Mouse (Mus musculus) MEL (cell line): ENCODE measurements around the gene She. TPM values are rescaled to one million over a fixed set of nuclear protein-coding genes. Genes with fewer than 3 reads are reported as not detected.

Experiments
- DNase-seq: peaks from one replicate; pipeline ENCODE4 v3.0.0; 2011; ENCODE audit warnings: low read depth, low spot score
- H3K27ac ChIP-seq: 2 replicates; pipeline ENCODE4 v1.5.1; 2012; ENCODE audit warnings: low read depth, mild to moderate bottlenecking, control low read depth, low read length, moderate library complexity; ENCODE audit not compliant: control insufficient read depth
- H3K27me3 ChIP-seq, 2 experiments: fragments of 150-350 bp in 1 of 2; sonication (generic) in 1 of 2; 2 replicates each; pipeline ENCODE4 v1.6.1; 2012; ENCODE audit warnings: low read length in 2 of 2, mild to moderate bottlenecking in 2 of 2, improper control_type of control experiment in 1 of 2, moderate library complexity in 1 of 2; ENCODE audit not compliant: insufficient read depth in 2 of 2, control insufficient read depth in 1 of 2
- H3K36me3 ChIP-seq, 2 experiments: 2 replicates each; pipeline ENCODE4 v1.6.1; 2012 to 2014; ENCODE audit warnings: low read length in 2 of 2, improper control_type of control experiment in 1 of 2, inconsistent platforms in 1 of 2, mild to moderate bottlenecking in 1 of 2; ENCODE audit not compliant: insufficient read depth in 2 of 2, control insufficient read depth in 1 of 2
- H3K4me1 ChIP-seq, 2 experiments: fragments of 150-350 bp in 1 of 2; sonication (generic) in 1 of 2; 2 replicates each; pipeline ENCODE4 v1.6.1; 2012; ENCODE audit warnings: low read length in 2 of 2, improper control_type of control experiment in 1 of 2, mild to moderate bottlenecking in 1 of 2; ENCODE audit not compliant: insufficient read depth in 2 of 2, control insufficient read depth in 1 of 2
- H3K4me3 ChIP-seq, 2 experiments: fragments of 150-350 bp in 1 of 2; sonication (generic) in 1 of 2; 2 replicates each; pipeline ENCODE4 v1.5.1; 2012; ENCODE audit warnings: low read depth in 2 of 2, low read length in 2 of 2, mild to moderate bottlenecking in 2 of 2, moderate library complexity in 2 of 2, control low read depth in 1 of 2, improper control_type of control experiment in 1 of 2; ENCODE audit not compliant: control insufficient read depth in 1 of 2, insufficient read depth in 1 of 2
- H3K79me2 ChIP-seq: 2 replicates; pipeline ENCODE4 v1.6.1; 2012; ENCODE audit warnings: mild to moderate bottlenecking, low read length, moderate library complexity; ENCODE audit not compliant: control insufficient read depth, poor library complexity, insufficient read depth
- H3K9ac ChIP-seq: 2 replicates; pipeline ENCODE4 v1.6.1; 2012; ENCODE audit warnings: low read depth, mild to moderate bottlenecking, control low read depth, low read length, moderate library complexity; ENCODE audit not compliant: control insufficient read depth, poor library complexity, severe bottlenecking
- H3K9me3 ChIP-seq: fragments of 150-350 bp; sonication (generic); replicated peaks from 2 replicates; pipeline ENCODE4 v1.6.1; 2012; ENCODE audit warnings: mild to moderate bottlenecking, low read length, improper control_type of control experiment, moderate library complexity; ENCODE audit not compliant: insufficient read depth
- BHLHE40 ChIP-seq: IDR thresholded peaks from 2 replicates; pipeline ENCODE4 v1.6.1; 2012; ENCODE audit warnings: low read depth, mild to moderate bottlenecking, inconsistent platforms, low read length, improper control_type of control experiment, borderline replicate concordance
- CHD1 ChIP-seq: IDR thresholded peaks from 2 replicates; pipeline ENCODE4 v1.6.1; 2012; ENCODE audit warnings: low read depth, mild to moderate bottlenecking, inconsistent platforms, low read length, improper control_type of control experiment
- CHD2 ChIP-seq: IDR thresholded peaks from 2 replicates; pipeline ENCODE4 v1.6.1; 2011; ENCODE audit warnings: low read length, improper control_type of control experiment
- CTCF ChIP-seq, 3 experiments: IDR thresholded peaks in 2 of 3; conservative IDR thresholded peaks in 1 of 3; 2 replicates each; pipeline ENCODE4 v1.5.1; 2011 to 2012; ENCODE audit warnings: low read length in 3 of 3, low read depth in 2 of 3, mild to moderate bottlenecking in 2 of 3, improper control_type of control experiment in 1 of 3, inconsistent platforms in 1 of 3, mixed read lengths in 1 of 3, moderate library complexity in 1 of 3; ENCODE audit not compliant: control insufficient read depth in 1 of 3, insufficient read depth in 1 of 3, poor library complexity in 1 of 3, severe bottlenecking in 1 of 3
- ELF1 ChIP-seq: IDR thresholded peaks from 2 replicates; pipeline ENCODE4 v1.6.1; 2014; ENCODE audit warnings: low read depth, mild to moderate bottlenecking, inconsistent platforms, low read length, improper control_type of control experiment, moderate library complexity
- ETS1 ChIP-seq: IDR thresholded peaks from 2 replicates; pipeline ENCODE4 v1.6.1; 2012; ENCODE audit warnings: low read depth, mild to moderate bottlenecking, inconsistent platforms, low read length, improper control_type of control experiment, moderate library complexity
- MAFK ChIP-seq: IDR thresholded peaks from 2 replicates; pipeline ENCODE4 v1.6.1; 2011; ENCODE audit warnings: low read depth, mild to moderate bottlenecking, low read length, improper control_type of control experiment, borderline replicate concordance
- MAZ ChIP-seq: IDR thresholded peaks from 2 replicates; pipeline ENCODE4 v1.6.1; 2012; ENCODE audit warnings: low read depth, mild to moderate bottlenecking, inconsistent platforms, low read length, improper control_type of control experiment
- MEF2A ChIP-seq: IDR thresholded peaks from 2 replicates; pipeline ENCODE4 v1.6.1; 2014; ENCODE audit warnings: low read depth, mild to moderate bottlenecking, inconsistent platforms, low read length, improper control_type of control experiment; ENCODE audit not compliant: poor library complexity, insufficient replicate concordance, severe bottlenecking; ENCODE audit errors: extremely low read depth
- MXI1 ChIP-seq: IDR thresholded peaks from 2 replicates; pipeline ENCODE4 v1.6.1; 2011; ENCODE audit warnings: mild to moderate bottlenecking, low read depth, low read length, improper control_type of control experiment
- MYB ChIP-seq: IDR thresholded peaks from 2 replicates; pipeline ENCODE4 v1.6.1; 2011; ENCODE audit warnings: mild to moderate bottlenecking, low read depth, low read length, improper control_type of control experiment
- MYC ChIP-seq: IDR thresholded peaks from 2 replicates; pipeline ENCODE4 v1.6.1; 2011; ENCODE audit warnings: low read depth, mild to moderate bottlenecking, low read length, improper control_type of control experiment, moderate library complexity
- NELFE ChIP-seq: IDR thresholded peaks from 2 replicates; pipeline ENCODE4 v1.6.1; 2011; ENCODE audit warnings: low read depth, low read length, improper control_type of control experiment
- NRF1 ChIP-seq: IDR thresholded peaks from 2 replicates; pipeline ENCODE4 v1.6.1; 2014; ENCODE audit warnings: low read depth, mild to moderate bottlenecking, inconsistent platforms, low read length, improper control_type of control experiment, moderate library complexity; ENCODE audit not compliant: poor library complexity, insufficient read depth, severe bottlenecking
- POLR2A ChIP-seq, 2 experiments: IDR thresholded peaks; 2 replicates each; pipeline ENCODE4 v1.6.1; 2011 to 2012; ENCODE audit warnings: low read length in 2 of 2, mild to moderate bottlenecking in 2 of 2, control low read depth in 1 of 2, improper control_type of control experiment in 1 of 2, low read depth in 1 of 2, moderate library complexity in 1 of 2; ENCODE audit not compliant: control insufficient read depth in 1 of 2, insufficient read depth in 1 of 2, poor library complexity in 1 of 2
- POLR2AphosphoS5 ChIP-seq: IDR thresholded peaks from 2 replicates; pipeline ENCODE4 v1.6.1; 2012; ENCODE audit warnings: low read depth, borderline replicate concordance, mild to moderate bottlenecking, inconsistent platforms, low read length, moderate library complexity, mixed read lengths
- RAD21 ChIP-seq: IDR thresholded peaks from 2 replicates; pipeline ENCODE4 v1.6.1; 2011; ENCODE audit warnings: mild to moderate bottlenecking, low read depth, low read length, improper control_type of control experiment
- SIN3A ChIP-seq: IDR thresholded peaks from 2 replicates; pipeline ENCODE4 v1.6.1; 2012; ENCODE audit warnings: low read length, improper control_type of control experiment, inconsistent platforms
- SMC3 ChIP-seq: IDR thresholded peaks from 2 replicates; pipeline ENCODE4 v1.6.1; 2011; ENCODE audit warnings: low read depth, low read length, improper control_type of control experiment
- TAL1 ChIP-seq: IDR thresholded peaks from 2 replicates; pipeline ENCODE4 v1.6.1; 2012; ENCODE audit warnings: mild to moderate bottlenecking, inconsistent platforms, low read length, moderate library complexity, mixed read lengths
- UBTF ChIP-seq: IDR thresholded peaks from 2 replicates; pipeline ENCODE4 v1.6.1; 2012; ENCODE audit warnings: low read depth, mild to moderate bottlenecking, inconsistent platforms, low read length, improper control_type of control experiment, moderate library complexity, borderline replicate concordance; ENCODE audit not compliant: insufficient read depth
- USF2 ChIP-seq, 2 experiments: IDR thresholded peaks; 2 replicates each; pipeline ENCODE4 v1.6.1; 2011 to 2012; ENCODE audit warnings: improper control_type of control experiment in 2 of 2, low read length in 2 of 2, borderline replicate concordance in 1 of 2, inconsistent platforms in 1 of 2, low read depth in 1 of 2, mild to moderate bottlenecking in 1 of 2; ENCODE audit not compliant: insufficient read depth in 1 of 2
- ZC3H11A ChIP-seq: IDR thresholded peaks from 2 replicates; pipeline ENCODE4 v1.6.1; 2012; ENCODE audit warnings: low read depth, mild to moderate bottlenecking, inconsistent platforms, low read length, improper control_type of control experiment
- ZKSCAN1 ChIP-seq: IDR thresholded peaks from 2 replicates; pipeline ENCODE4 v1.6.1; 2012; ENCODE audit warnings: low read depth, mild to moderate bottlenecking, inconsistent platforms, low read length, improper control_type of control experiment, moderate library complexity
- ZNF384 ChIP-seq: IDR thresholded peaks from 2 replicates; pipeline ENCODE4 v1.6.1; 2012; ENCODE audit warnings: low read depth, mild to moderate bottlenecking, inconsistent platforms, low read length, improper control_type of control experiment
- polyA plus RNA-seq, 2 experiments: library from polyadenylated mRNA; stranded (reverse) in 1 of 2; unstranded in 1 of 2; fragments of >175 nt in 1 of 2; fragments of >200 nt in 1 of 2; gene quantifications; 2 replicates each; pipeline versions ENCODE4 v1.2.1 to v1.2.4; 2012; ENCODE audit warnings: low replicate concordance in 2 of 2, low read depth in 1 of 2; ENCODE audit not compliant: insufficient read length in 2 of 2, insufficient read depth in 1 of 2, missing spikeins in 1 of 2
- total RNA-seq: library from RNA; depleted of rRNA; stranded (reverse); fragments of 300-350 nt; gene quantifications from 2 replicates; pipeline ENCODE4 v1.2.3, GENCODE M21; 2012

She gene
- total and polyA plus RNA-seq, 3 experiments = 3.3 to 3.5 TPM; not detected in 1

DNA sequence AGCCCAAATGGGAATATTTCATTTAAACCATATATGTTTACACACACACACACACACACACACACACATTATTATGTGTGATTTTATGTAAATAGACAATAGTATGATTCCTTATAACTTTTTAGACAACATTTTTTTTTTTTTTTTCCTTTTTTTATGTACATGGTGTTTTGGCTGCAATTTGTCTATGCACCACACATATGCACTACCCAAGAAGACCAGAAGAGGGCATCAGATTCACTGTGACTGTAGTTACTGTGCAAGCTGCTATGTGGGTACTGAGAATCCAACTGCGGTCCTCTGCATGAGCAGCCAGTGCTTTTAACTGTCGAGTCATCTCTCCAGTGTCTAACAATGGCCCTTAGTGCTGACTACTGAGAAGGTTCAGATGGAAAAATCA is 24.4 kb upstream of the She start:
- H3K27ac ChIP-seq = no peak overlapping the region
- no peaks in the 10 kb centered on the region for H3K27me3 ChIP-seq
- peak; percentile 79 for DNase-seq

DNA sequence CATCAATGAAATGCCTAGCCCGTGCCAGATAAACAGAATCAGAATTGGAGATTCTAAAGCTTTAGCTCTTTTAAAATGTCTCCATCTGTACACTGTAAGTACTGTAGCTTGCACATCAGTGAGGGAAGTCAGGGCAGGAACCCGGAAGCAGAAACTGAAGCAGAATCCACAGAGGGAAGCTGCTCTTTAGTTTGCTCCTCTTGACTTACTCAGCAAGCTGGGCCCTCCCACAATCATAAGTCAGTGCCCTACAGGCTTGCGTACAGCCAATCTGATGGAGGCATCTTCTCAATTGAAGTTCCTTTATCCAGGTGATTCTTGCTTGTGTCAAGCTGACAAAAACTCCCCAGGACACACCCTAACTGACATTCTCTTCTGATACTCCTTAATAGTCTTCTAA is 24.0 kb upstream of the She start:
- DNase-seq = peak; percentile 39
- Histone ChIP-seq H3K36me3 (peaks cover 0 to 8% of the 10 kb centered on the region in 2 experiments; a peak in 2 of 4 replicates), H3K4me1 (peaks cover 2 to 14% of the 10 kb centered on the region in 2 experiments; a peak in 3 of 4 replicates), H3K27me3 (no peaks in the 10 kb centered on the region), H3K79me2 (no peaks in the 10 kb centered on the region), H3K9ac (no peak overlapping the region), H3K9me3 (no peaks in the 10 kb centered on the region), H3K4me3 (no peak overlapping the region), H3K27ac (no peak overlapping the region)
- no peak for TF ChIP-seq CHD2
- no peak for TF ChIP-seq MAFK
- TF ChIP-seq ZKSCAN1 = no peak
- TF ChIP-seq TAL1 = no peak
- no peak for TF ChIP-seq ZNF384
- no peak for TF ChIP-seq ELF1
- TF ChIP-seq UBTF = no peak
- no peak for TF ChIP-seq MYC
- TF ChIP-seq CTCF (IDR thresholded peaks at IDR 0.05 in 2 of 3, conservative IDR thresholded peaks at IDR 0.05 in 1 of 3; ENCODE audit: control insufficient read depth in 1 of 3, insufficient read depth in 1 of 3, low read depth in 2 of 3, low read length in 3 of 3, poor library complexity in 1 of 3, severe bottlenecking in 1 of 3) = no peak
- TF ChIP-seq SMC3 = no peak
- TF ChIP-seq SIN3A = no peak
- no peak for TF ChIP-seq MYB
- no peak for TF ChIP-seq MXI1
- TF ChIP-seq MEF2A = no peak
- no peak for TF ChIP-seq POLR2A (IDR thresholded peaks at IDR 0.05; ENCODE audit: control insufficient read depth in 1 of 2, insufficient read depth in 1 of 2, low read depth in 1 of 2, low read length in 2 of 2, poor library complexity in 1 of 2)
- TF ChIP-seq POLR2AphosphoS5 = no peak
- TF ChIP-seq CHD1 = no peak
- no peak for TF ChIP-seq NELFE
- no peak for TF ChIP-seq ETS1
- TF ChIP-seq RAD21 = no peak

More for the DNA sequence above, 24.4 kb upstream of the She start:
- Histone ChIP-seq H3K79me2 (no peaks in the 10 kb centered on the region), H3K9ac (no peak overlapping the region), H3K9me3 (no peaks in the 10 kb centered on the region), H3K4me1 (peaks cover 2 to 14% of the 10 kb centered on the region in 2 experiments; a peak in 3 of 4 replicates), H3K4me3 (no peak overlapping the region), H3K36me3 (peaks cover 0 to 8% of the 10 kb centered on the region in 2 experiments; a peak in 2 of 4 replicates)
- TF ChIP-seq NRF1 = no peak
- peak; percentile 48 for TF ChIP-seq RAD21
- TF ChIP-seq CHD1 = no peak
- no peak for TF ChIP-seq POLR2A (IDR thresholded peaks at IDR 0.05; ENCODE audit: control insufficient read depth in 1 of 2, insufficient read depth in 1 of 2, low read depth in 1 of 2, low read length in 2 of 2, poor library complexity in 1 of 2)
- no peak for TF ChIP-seq CHD2
- peak; percentile 46 to 76 (median 69) for TF ChIP-seq CTCF (IDR thresholded peaks at IDR 0.05 in 2 of 3, conservative IDR thresholded peaks at IDR 0.05 in 1 of 3; ENCODE audit: control insufficient read depth in 1 of 3, insufficient read depth in 1 of 3, low read depth in 2 of 3, low read length in 3 of 3, poor library complexity in 1 of 3, severe bottlenecking in 1 of 3)
- TF ChIP-seq USF2 (IDR thresholded peaks at IDR 0.05; ENCODE audit: borderline replicate concordance in 1 of 2, insufficient read depth in 1 of 2, low read depth in 1 of 2, low read length in 2 of 2) = no peak
- TF ChIP-seq ZNF384 = peak; percentile 56
- no peak for TF ChIP-seq MYC
- TF ChIP-seq MAZ = no peak
- no peak for TF ChIP-seq BHLHE40
- peak; percentile 26; the same call in 1 of the 2 replicates for TF ChIP-seq ZC3H11A
- TF ChIP-seq SMC3 = peak; percentile 70
- TF ChIP-seq MXI1 = no peak
- no peak for TF ChIP-seq MYB
- TF ChIP-seq NELFE = no peak
- no peak for TF ChIP-seq UBTF
